9 mouse cellular contexts compared by ENCODE assay signal in genomic region chr2:61058545-61059235, GRCm38 (mm10).
DNase-seq lines count a peak whose midpoint lies in the region; ATAC-seq and TF ChIP-seq lines count a peak whose summit lies in the region.
"Had no signal": no experiment of that assay in that cellular context is flagged by ENCODE, and none has a peak within 500 bp of the region (broad histone marks: within the 10 kb centered on the region; RNA-seq: fewer than 3 reads in every experiment).

No protein-coding gene starts in this region.

- DNase-seq in cerebellum, adult 11-12 months, result peak; percentile 6
- no peak for DNase-seq in cerebellum, adult 11 months
- DNase-seq in intestine, embryonic 14.5 days (ENCODE audit: low spot score), result no peak
- DNase-seq in embryonic facial prominence, embryonic 14.5 days (ENCODE audit: low spot score), result peak; percentile 80
- peak; percentile 59 for DNase-seq in lung, postnatal 10 days
- DNase-seq in ovary, postnatal 36 days (ENCODE audit: low spot score), result no peak
- DNase-seq: adrenal gland, postnatal 36 days had no signal

- no peaks in the 10 kb centered on the region for H3K9me3 ChIP-seq in intestine, embryonic 14.5 days (ENCODE audit: control insufficient read depth, low read length)
- H3K9me3 ChIP-seq in intestine, postnatal 0 days (ENCODE audit: control insufficient read depth), result no peaks in the 10 kb centered on the region
- no peaks in the 10 kb centered on the region for H3K9me3 ChIP-seq in embryonic facial prominence, embryonic 14.5 days (ENCODE audit: control insufficient read depth, low read length)

- peaks cover 15% of the 10 kb centered on the region; the same call in 1 of the 2 replicates for H3K4me1 ChIP-seq in intestine, embryonic 14.5 days (replicated peaks; ENCODE audit: control insufficient read depth, insufficient read depth, low read length)
- no peaks in the 10 kb centered on the region for H3K4me1 ChIP-seq in intestine, postnatal 0 days (replicated peaks; ENCODE audit: control insufficient read depth, insufficient read depth, low read length)
- H3K4me1 ChIP-seq in embryonic facial prominence, embryonic 14.5 days (ENCODE audit: control insufficient read depth, insufficient read depth, low read length), result peaks cover 14% of the 10 kb centered on the region; the same call in 1 of the 2 replicates

- H3K27me3 ChIP-seq in intestine, embryonic 14.5 days (replicated peaks; ENCODE audit: control insufficient read depth, insufficient read depth, low read length), result no peaks in the 10 kb centered on the region
- H3K27me3 ChIP-seq in intestine, postnatal 0 days (replicated peaks; ENCODE audit: control insufficient read depth, insufficient read depth, low read length), result no peaks in the 10 kb centered on the region
- H3K27me3 ChIP-seq in embryonic facial prominence, embryonic 14.5 days (replicated peaks; ENCODE audit: control insufficient read depth, insufficient read depth, low read length), result no peaks in the 10 kb centered on the region

- H3K27ac ChIP-seq in intestine, embryonic 14.5 days (ENCODE audit: low read depth), result 0 out of 2 replicates have a peak overlapping the region, but pooled peaks have one; percentile 38
- no peak overlapping the region for H3K27ac ChIP-seq in intestine, postnatal 0 days (ENCODE audit: low read depth, low read length)
- peak overlapping the region; percentile 41; the same call in 1 of the 2 replicates for H3K27ac ChIP-seq in embryonic facial prominence, embryonic 14.5 days (replicated peaks; ENCODE audit: low read depth, low read length)

- TF ChIP-seq CTCF in intestine, postnatal 0 days (IDR thresholded peaks at IDR 0.05; ENCODE audit: low read depth), result no peak

- no peak for ATAC-seq in intestine, embryonic 14.5 days (replicated peaks; ENCODE audit: low FRiP score, low TSS enrichment, low read depth)
- ATAC-seq in intestine, postnatal 0 days, result no peak
- peak; percentile 79; the same call in 1 of the 2 replicates for ATAC-seq in embryonic facial prominence, embryonic 14.5 days (ENCODE audit: low read depth)
- ATAC-seq in CD4-positive, CD25-positive, alpha-beta regulatory T cell, adult 4 months, result no peak

- H3K4me2 ChIP-seq in intestine, embryonic 14.5 days (ENCODE audit: low read length), result no peak overlapping the region
- H3K4me2 ChIP-seq in intestine, postnatal 0 days (replicated peaks; ENCODE audit: low read depth), result no peak overlapping the region
- no peak overlapping the region for H3K4me2 ChIP-seq in embryonic facial prominence, embryonic 14.5 days (ENCODE audit: low read depth, low read length)

- WGBS in intestine, embryonic 14.5 days, result 25% methylated on average over 6 of the region's 6 CpGs
- 43% methylated on average over 6 of the region's 6 CpGs for WGBS in intestine, postnatal 0 days
- WGBS in embryonic facial prominence, embryonic 14.5 days, result 15% methylated on average over 6 of the region's 6 CpGs

- no peak overlapping the region for H3K4me3 ChIP-seq in intestine, embryonic 14.5 days (ENCODE audit: low read depth, low read length)
- H3K4me3 ChIP-seq in intestine, postnatal 0 days (ENCODE audit: low read depth, low read length), result no peak overlapping the region
- no peak overlapping the region for H3K4me3 ChIP-seq in embryonic facial prominence, embryonic 14.5 days (ENCODE audit: low read depth, low read length)

- H3K9ac ChIP-seq in intestine, embryonic 14.5 days (ENCODE audit: low read length), result no peak overlapping the region
- H3K9ac ChIP-seq in intestine, postnatal 0 days (ENCODE audit: low read depth, low read length), result no peak overlapping the region
- no peak overlapping the region for H3K9ac ChIP-seq in embryonic facial prominence, embryonic 14.5 days (ENCODE audit: low read depth, low read length)

- H3K36me3 ChIP-seq in intestine, embryonic 14.5 days (ENCODE audit: control insufficient read depth, insufficient read depth, low read length), result no peaks in the 10 kb centered on the region
- H3K36me3 ChIP-seq in intestine, postnatal 0 days (ENCODE audit: control insufficient read depth, insufficient read depth), result no peaks in the 10 kb centered on the region
- H3K36me3 ChIP-seq in embryonic facial prominence, embryonic 14.5 days (ENCODE audit: control insufficient read depth, insufficient read depth, low read length), result no peaks in the 10 kb centered on the region

Comparison
In these comparisons a context has a peak if more than half of its experiments do, and no peak if none do; other contexts are left out.
1. DNase-seq: peak in cerebellum, adult 11-12 months (single experiment), embryonic facial prominence, embryonic 14.5 days (single experiment) and lung, postnatal 10 days (single experiment); none in cerebellum, adult 11 months (single experiment), intestine, embryonic 14.5 days (single experiment) and ovary, postnatal 36 days (single experiment).